Mouse (Mus musculus): ENCODE results near the gene Mapk3. TPM values are rescaled to one million over a fixed set of nuclear protein-coding genes. Genes with fewer than 3 reads are reported as not detected.

Mapk3 gene
- total RNA-seq (2014; rRNA removed) (121 and 145 TPM in 2 replicates), polyA plus RNA-seq (2015; fragmentation: Nextera tagmentation; extraction: Ambion mirVana) (120 and 125 TPM in 2 replicates)

DNA sequence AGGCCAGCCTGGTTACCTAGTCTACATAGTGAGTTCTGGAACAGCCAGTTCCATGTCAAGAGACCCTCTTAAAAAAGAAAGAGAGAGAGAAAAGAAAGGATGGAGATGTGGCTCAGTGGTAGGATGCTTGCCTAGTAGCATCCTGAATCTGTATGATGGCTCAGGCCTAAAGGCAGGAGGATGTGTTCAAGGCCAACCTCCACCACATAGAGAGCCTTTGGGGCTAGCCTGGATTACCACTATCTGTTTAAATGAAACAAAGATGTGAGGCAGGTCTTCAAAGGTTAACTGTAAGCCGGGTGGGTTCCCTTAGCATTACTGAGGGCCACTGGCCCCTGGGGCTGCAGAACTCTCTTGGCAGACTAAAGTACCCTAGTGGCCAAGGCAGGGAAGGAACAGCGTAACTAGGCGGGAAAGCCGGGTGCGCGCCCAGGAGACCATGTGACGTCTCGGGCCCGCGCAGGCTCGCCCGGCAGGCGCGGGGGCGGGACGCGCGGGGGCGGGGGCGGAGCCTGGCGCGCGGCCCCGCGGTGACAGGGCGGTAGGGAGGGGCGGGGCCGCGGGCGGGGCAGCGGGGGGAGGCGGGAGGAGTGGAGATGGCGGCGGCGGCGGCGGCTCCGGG is at the start of gene Mapk3:
Gene Mapk3 (plus strand): TSS at position 552 of the 622 bp plus-strand sequence.
- Histone ChIP-seq H3K4me3 (ENCODE audit: low read depth, low read length) (peak within 1 kb of the TSS; percentile 59), H3K9me3 (ENCODE audit: low read length) (no peaks in the 10 kb centered on the region), H3K36me3 (ENCODE audit: insufficient read depth, low read length) (peaks cover 10% of the 10 kb centered on the region), H3K27me3 (ENCODE audit: insufficient read depth, low read length) (no peaks in the 10 kb centered on the region), H3K27ac (ENCODE audit: low read depth, low read length) (peak within 1 kb of the TSS; percentile 81), H3K9ac (replicated peaks; ENCODE audit: low read length, poor library complexity, severe bottlenecking) (peak within 1 kb of the TSS; percentile 82), H3K4me2 (ENCODE audit: low read depth, low read length, poor library complexity, severe bottlenecking) (peak within 1 kb of the TSS; percentile 91), H3K4me1 (ENCODE audit: insufficient read depth, low read length) (peaks cover 5% of the 10 kb centered on the region; the same call in 1 of the 2 replicates)
- DNase-seq (ENCODE audit: low spot score) (peak; percentile 95), ATAC-seq (ENCODE audit: low FRiP score) (peak; percentile 67)
- WGBS = 1% methylated on average over 16 of the region's 38 CpGs
- peak; percentile 82 for TF ChIP-seq CTCF (IDR thresholded peaks at IDR 0.05)

DNA sequence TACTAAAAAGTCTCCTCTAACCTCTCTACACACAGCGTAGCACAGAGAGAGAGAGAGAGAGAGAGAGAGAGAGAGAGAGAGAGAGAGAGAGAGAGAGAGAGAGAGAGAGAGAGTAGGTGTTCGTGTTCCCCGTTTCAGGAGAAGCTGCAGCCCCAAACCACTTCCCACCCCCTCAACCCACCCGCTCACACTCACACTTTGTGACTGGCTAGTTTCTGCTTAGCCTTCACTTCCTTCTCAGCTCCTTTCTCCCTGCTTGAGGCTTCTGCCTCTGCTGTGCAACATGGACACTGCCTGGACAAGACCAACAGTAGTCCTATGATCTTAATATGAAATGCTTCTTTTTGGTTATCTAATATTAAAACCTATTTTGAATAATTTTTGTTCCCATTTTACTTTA is 49.1 kb upstream of the Mapk3 start:
- no peak for TF ChIP-seq CTCF (IDR thresholded peaks at IDR 0.05)
- 83% methylated on average over 4 of the region's 4 CpGs for WGBS
- ATAC-seq (ENCODE audit: low FRiP score) = no peak

GRCm38 (mm10) chr7:126711910-126712309 is 47.5 kb upstream of the Mapk3 start:
- 78% methylated on average over 3 of the region's 3 CpGs for WGBS
- no peak for TF ChIP-seq CTCF (IDR thresholded peaks at IDR 0.05)
- no peak overlapping the region for H3K4me3 ChIP-seq (ENCODE audit: low read depth, low read length)

More for the DNA sequence above, 49.1 kb upstream of the Mapk3 start:
- no peak for DNase-seq (ENCODE audit: low spot score)
- H3K27ac ChIP-seq (ENCODE audit: low read depth, low read length) = no peak overlapping the region
- H3K9me3 ChIP-seq (ENCODE audit: low read length) = no peaks in the 10 kb centered on the region
- H3K4me1 ChIP-seq (ENCODE audit: insufficient read depth, low read length) = no peaks in the 10 kb centered on the region
- no peak overlapping the region for H3K4me3 ChIP-seq (ENCODE audit: low read depth, low read length)
- no peaks in the 10 kb centered on the region for H3K27me3 ChIP-seq (ENCODE audit: insufficient read depth, low read length)
- H3K36me3 ChIP-seq (ENCODE audit: insufficient read depth, low read length) = no peaks in the 10 kb centered on the region
- no peak overlapping the region for H3K4me2 ChIP-seq (ENCODE audit: low read depth, low read length, poor library complexity, severe bottlenecking)
- no peak overlapping the region for H3K9ac ChIP-seq (replicated peaks; ENCODE audit: low read length, poor library complexity, severe bottlenecking)

DNA sequence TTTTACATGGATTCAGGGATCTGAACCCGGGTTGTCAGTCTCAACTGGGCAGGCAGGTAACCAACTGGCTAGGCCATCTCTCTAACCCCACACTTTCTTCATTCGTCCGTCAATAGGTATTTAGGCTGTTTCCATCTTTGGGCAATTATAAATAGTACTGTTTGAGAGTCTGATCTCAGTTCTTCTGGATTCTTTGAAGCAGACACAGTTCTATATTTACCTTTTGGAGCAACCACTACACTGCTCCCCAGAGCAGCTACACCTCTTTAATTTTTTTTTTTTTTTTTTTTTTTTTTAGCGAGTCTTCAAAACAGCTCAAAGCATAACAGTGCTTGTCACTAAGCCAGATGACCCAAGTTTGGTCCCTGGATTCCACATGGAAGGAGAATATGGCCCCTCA is 43.7 kb upstream of the Mapk3 start:
- Histone ChIP-seq H3K36me3 (ENCODE audit: insufficient read depth, low read length) (no peaks in the 10 kb centered on the region), H3K4me2 (ENCODE audit: low read depth, low read length, poor library complexity, severe bottlenecking) (no peak overlapping the region), H3K9me3 (ENCODE audit: low read length) (no peaks in the 10 kb centered on the region), H3K27ac (ENCODE audit: low read depth, low read length) (no peak overlapping the region), H3K4me1 (ENCODE audit: insufficient read depth, low read length) (no peaks in the 10 kb centered on the region), H3K27me3 (ENCODE audit: insufficient read depth, low read length) (no peaks in the 10 kb centered on the region), H3K4me3 (ENCODE audit: low read depth, low read length) (no peak overlapping the region), H3K9ac (replicated peaks; ENCODE audit: low read length, poor library complexity, severe bottlenecking) (no peak overlapping the region)
- ATAC-seq (ENCODE audit: low FRiP score) (no peak), DNase-seq (ENCODE audit: low spot score) (no peak)
- TF ChIP-seq CTCF (IDR thresholded peaks at IDR 0.05) = no peak
- 86% methylated on average over 4 of the region's 4 CpGs for WGBS

More at GRCm38 (mm10) chr7:126711910-126712309, 47.5 kb upstream of the Mapk3 start:
- Histone ChIP-seq H3K27me3 (ENCODE audit: insufficient read depth, low read length) (no peaks in the 10 kb centered on the region), H3K36me3 (ENCODE audit: insufficient read depth, low read length) (no peaks in the 10 kb centered on the region), H3K27ac (ENCODE audit: low read depth, low read length) (no peak overlapping the region), H3K4me2 (ENCODE audit: low read depth, low read length, poor library complexity, severe bottlenecking) (no peak overlapping the region), H3K4me1 (ENCODE audit: insufficient read depth, low read length) (no peaks in the 10 kb centered on the region), H3K9me3 (ENCODE audit: low read length) (no peaks in the 10 kb centered on the region), H3K9ac (replicated peaks; ENCODE audit: low read length, poor library complexity, severe bottlenecking) (no peak overlapping the region)
- DNase-seq (ENCODE audit: low spot score) = no peak
- ATAC-seq (ENCODE audit: low FRiP score) = no peak

GRCm38 (mm10) chr7:126717566-126717965 is 41.8 kb upstream of the Mapk3 start:
- Histone ChIP-seq H3K4me3 (ENCODE audit: low read depth, low read length) (no peak overlapping the region), H3K27ac (ENCODE audit: low read depth, low read length) (no peak overlapping the region), H3K4me1 (ENCODE audit: insufficient read depth, low read length) (no peaks in the 10 kb centered on the region), H3K27me3 (ENCODE audit: insufficient read depth, low read length) (no peaks in the 10 kb centered on the region), H3K9ac (replicated peaks; ENCODE audit: low read length, poor library complexity, severe bottlenecking) (no peak overlapping the region), H3K9me3 (ENCODE audit: low read length) (no peaks in the 10 kb centered on the region), H3K36me3 (ENCODE audit: insufficient read depth, low read length) (no peaks in the 10 kb centered on the region), H3K4me2 (ENCODE audit: low read depth, low read length, poor library complexity, severe bottlenecking) (no peak overlapping the region)
- no peak for TF ChIP-seq CTCF (IDR thresholded peaks at IDR 0.05)
- DNase-seq (ENCODE audit: low spot score) = no peak
- no peak for ATAC-seq (ENCODE audit: low FRiP score)
- 96% methylated on average over 3 of the region's 3 CpGs for WGBS

DNA sequence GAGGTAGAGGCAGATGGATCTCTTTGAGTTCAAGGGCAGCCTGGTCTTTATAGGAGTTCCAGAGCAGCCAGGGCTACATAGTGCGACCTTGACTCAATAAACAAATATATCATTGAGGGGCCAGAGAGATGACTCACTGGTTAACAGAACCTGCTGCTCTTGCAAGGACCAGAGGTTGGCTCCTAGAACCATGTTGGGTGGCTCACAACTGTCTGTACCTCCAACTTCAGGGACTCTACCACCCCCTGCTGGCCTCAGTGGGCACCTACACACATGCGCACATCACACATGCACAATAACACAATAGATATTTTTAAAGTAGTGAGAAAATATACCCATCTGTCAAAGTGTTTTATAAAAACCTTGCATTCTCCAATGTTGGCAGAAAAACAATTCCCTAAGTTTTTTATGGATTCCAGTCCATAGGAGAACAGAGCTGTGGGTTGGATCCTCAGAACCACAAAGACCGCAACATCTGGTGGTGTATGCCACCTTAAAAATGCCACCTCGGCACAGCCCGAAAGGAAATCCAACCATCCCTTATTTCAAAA is 40.5 kb upstream of the Mapk3 start:
- 95% methylated on average over 5 of the region's 5 CpGs for WGBS
- no peak overlapping the region for H3K4me2 ChIP-seq (ENCODE audit: low read depth, low read length, poor library complexity, severe bottlenecking)
- no peaks in the 10 kb centered on the region for H3K4me1 ChIP-seq (ENCODE audit: insufficient read depth, low read length)
- H3K27ac ChIP-seq (ENCODE audit: low read depth, low read length) = no peak overlapping the region
- H3K27me3 ChIP-seq (ENCODE audit: insufficient read depth, low read length) = no peaks in the 10 kb centered on the region
- H3K36me3 ChIP-seq (ENCODE audit: insufficient read depth, low read length) = no peaks in the 10 kb centered on the region
- ATAC-seq (ENCODE audit: low FRiP score) (no peak), DNase-seq (ENCODE audit: low spot score) (no peak)
- H3K4me3 ChIP-seq (ENCODE audit: low read depth, low read length) = no peak overlapping the region
- no peaks in the 10 kb centered on the region for H3K9me3 ChIP-seq (ENCODE audit: low read length)
- peak; percentile 24 for TF ChIP-seq CTCF (IDR thresholded peaks at IDR 0.05)
- H3K9ac ChIP-seq (replicated peaks; ENCODE audit: low read length, poor library complexity, severe bottlenecking) = no peak overlapping the region

Measured in midbrain, postnatal 0 days (tissue).